ENCODE assay signal across 14 mouse cellular contexts in genomic region chr8:110760280-110760940, GRCm38 (mm10). TPM values are rescaled to one million over a fixed set of nuclear protein-coding genes. Genes with fewer than 3 reads are reported as not detected.
A peak's percentile ranks its signal among the peaks of the same experiment; 100 is the strongest.
DNase-seq lines count a peak whose midpoint lies in the region; ATAC-seq and TF ChIP-seq lines count a peak whose summit lies in the region.
"Had no signal": no experiment of that assay in that cellular context is flagged by ENCODE, and none has a peak within 500 bp of the region (broad histone marks: within the 10 kb centered on the region; RNA-seq: fewer than 3 reads in every experiment).

No protein-coding gene starts in this region.

- no peaks in the 10 kb centered on the region for H3K9me3 ChIP-seq in hindbrain, embryonic 14.5 days (ENCODE audit: control insufficient read depth, low read length)
- no peaks in the 10 kb centered on the region for H3K9me3 ChIP-seq in hindbrain, embryonic 10.5 days
- H3K9me3 ChIP-seq in lung, embryonic 16.5 days (ENCODE audit: control insufficient read depth, low read length), result no peaks in the 10 kb centered on the region
- no peaks in the 10 kb centered on the region for H3K9me3 ChIP-seq in intestine, embryonic 16.5 days (ENCODE audit: control insufficient read depth, low read length)
- H3K9me3 ChIP-seq in stomach, postnatal 0 days (ENCODE audit: control insufficient read depth, low read length), result no peaks in the 10 kb centered on the region
- H3K9me3 ChIP-seq: midbrain, embryonic 12.5 days had no signal

- H3K9ac ChIP-seq in hindbrain, embryonic 14.5 days, result no peak overlapping the region
- no peak overlapping the region for H3K9ac ChIP-seq in lung, embryonic 16.5 days (ENCODE audit: low read length)
- no peak overlapping the region for H3K9ac ChIP-seq in intestine, embryonic 16.5 days (ENCODE audit: low read depth, low read length)
- H3K9ac ChIP-seq in stomach, postnatal 0 days (ENCODE audit: low read length), result no peak overlapping the region
- H3K9ac ChIP-seq: liver, postnatal 0 days; midbrain, embryonic 12.5 days had no signal

- no peak for TF ChIP-seq CTCF in lung, adult 2 months (IDR thresholded peaks at IDR 0.05; ENCODE audit: insufficient read depth, low read length)
- no peak for TF ChIP-seq CTCF in stomach, postnatal 0 days (IDR thresholded peaks at IDR 0.05; ENCODE audit: low read depth)

- DNase-seq in hindbrain, embryonic 14.5 days (ENCODE audit: low spot score), result no peak
- no peak for DNase-seq in hindbrain, embryonic 10.5 days (ENCODE audit: low spot score)
- no peak for DNase-seq in lung, adult 2 months
- no peak for DNase-seq in stomach, postnatal 0 days (ENCODE audit: low spot score)
- no peak for DNase-seq in testis, postnatal 14 days (ENCODE audit: low spot score)
- DNase-seq: cerebellum, adult 2 months; embryo, embryonic 11 days; liver, postnatal 0 days; right cerebral cortex, postnatal 14 days had no signal

- H3K27ac ChIP-seq in hindbrain, embryonic 14.5 days, result peak overlapping the region; percentile 10; the same call in 1 of the 2 replicates
- H3K27ac ChIP-seq in hindbrain, embryonic 10.5 days, result no peak overlapping the region
- peak overlapping the region; percentile 47 for H3K27ac ChIP-seq in lung, embryonic 16.5 days (ENCODE audit: low read length)
- H3K27ac ChIP-seq in intestine, embryonic 16.5 days (ENCODE audit: low read length), result peak overlapping the region; percentile 31; the same call in 1 of the 2 replicates
- H3K27ac ChIP-seq in stomach, postnatal 0 days (replicated peaks), result no peak overlapping the region; the same call in 1 of the 2 replicates
- H3K27ac ChIP-seq: midbrain, embryonic 12.5 days had no signal

- TF ChIP-seq POLR2A in lung, adult 2 months (IDR thresholded peaks at IDR 0.05; ENCODE audit: borderline replicate concordance, extremely low read depth, low read depth, low read length), result no peak

- H3K4me2 ChIP-seq in hindbrain, embryonic 14.5 days (replicated peaks), result no peak overlapping the region
- no peak overlapping the region for H3K4me2 ChIP-seq in lung, embryonic 16.5 days (ENCODE audit: low read depth, low read length)
- no peak overlapping the region for H3K4me2 ChIP-seq in intestine, embryonic 16.5 days (ENCODE audit: low read depth, low read length)
- H3K4me2 ChIP-seq in stomach, postnatal 0 days (replicated peaks; ENCODE audit: low read depth), result no peak overlapping the region
- H3K4me2 ChIP-seq: midbrain, embryonic 12.5 days had no signal

- TF ChIP-seq EP300 in stomach, postnatal 0 days (optimal IDR thresholded peaks at IDR 0.05), result no peak

- no peak for ATAC-seq in hindbrain, embryonic 14.5 days (ENCODE audit: low FRiP score)
- peak; percentile 21; the same call in 1 of the 2 replicates for ATAC-seq in lung, embryonic 16.5 days (ENCODE audit: low read depth)
- ATAC-seq in intestine, embryonic 16.5 days, result no peak
- peak; percentile 17; the same call in 1 of the 2 replicates for ATAC-seq in stomach, postnatal 0 days (ENCODE audit: low FRiP score, low TSS enrichment)
- ATAC-seq: liver, postnatal 0 days had no signal

- H3K27me3 ChIP-seq in hindbrain, embryonic 14.5 days (ENCODE audit: control insufficient read depth, insufficient read depth, low read length), result no peaks in the 10 kb centered on the region
- no peaks in the 10 kb centered on the region for H3K27me3 ChIP-seq in hindbrain, embryonic 10.5 days (ENCODE audit: insufficient read depth, poor library complexity, severe bottlenecking)
- no peaks in the 10 kb centered on the region for H3K27me3 ChIP-seq in lung, embryonic 16.5 days (ENCODE audit: control insufficient read depth, insufficient read depth, low read depth, low read length)
- no peaks in the 10 kb centered on the region for H3K27me3 ChIP-seq in intestine, embryonic 16.5 days (replicated peaks; ENCODE audit: control insufficient read depth, insufficient read depth, low read length)
- no peaks in the 10 kb centered on the region for H3K27me3 ChIP-seq in stomach, postnatal 0 days (ENCODE audit: control insufficient read depth, insufficient read depth, low read length)
- H3K27me3 ChIP-seq: CH12.LX; midbrain, embryonic 12.5 days had no signal

- no peaks in the 10 kb centered on the region for H3K4me1 ChIP-seq in hindbrain, embryonic 14.5 days (replicated peaks; ENCODE audit: control insufficient read depth, insufficient read depth, low read length)
- H3K4me1 ChIP-seq in hindbrain, embryonic 10.5 days (replicated peaks), result 0 out of 2 replicates have a peak, but pooled peaks cover 5% of the 10 kb centered on the region
- peaks cover 16% of the 10 kb centered on the region for H3K4me1 ChIP-seq in lung, embryonic 16.5 days (replicated peaks; ENCODE audit: control insufficient read depth, insufficient read depth, low read length)
- peaks cover 12% of the 10 kb centered on the region for H3K4me1 ChIP-seq in lung, adult 2 months (ENCODE audit: control insufficient read depth, insufficient read depth, low read length)
- peaks cover 10% of the 10 kb centered on the region for H3K4me1 ChIP-seq in intestine, embryonic 16.5 days (ENCODE audit: control insufficient read depth, insufficient read depth, low read length)
- no peaks in the 10 kb centered on the region; the same call in 1 of the 2 replicates for H3K4me1 ChIP-seq in stomach, postnatal 0 days (replicated peaks; ENCODE audit: control insufficient read depth, insufficient read depth)
- H3K4me1 ChIP-seq: midbrain, embryonic 12.5 days had no signal

- H3K4me3 ChIP-seq in hindbrain, embryonic 14.5 days (replicated peaks; ENCODE audit: low read length), result no peak overlapping the region
- H3K4me3 ChIP-seq in hindbrain, embryonic 10.5 days, result no peak overlapping the region
- H3K4me3 ChIP-seq in lung, embryonic 16.5 days (ENCODE audit: low read length), result no peak overlapping the region
- H3K4me3 ChIP-seq in lung, adult 2 months (replicated peaks; ENCODE audit: extremely low read depth, low read depth, low read length), result no peak overlapping the region
- no peak overlapping the region for H3K4me3 ChIP-seq in intestine, embryonic 16.5 days (ENCODE audit: low read length)
- no peak overlapping the region for H3K4me3 ChIP-seq in stomach, postnatal 0 days (ENCODE audit: low read depth, low read length)
- H3K4me3 ChIP-seq: midbrain, embryonic 12.5 days had no signal

- WGBS in hindbrain, embryonic 14.5 days, result 74% methylated on average over 7 of the region's 7 CpGs
- WGBS in hindbrain, embryonic 10.5 days, result 74% methylated on average over 7 of the region's 7 CpGs
- WGBS in lung, embryonic 16.5 days, result 50% methylated on average over 7 of the region's 7 CpGs
- 49% methylated on average over 7 of the region's 7 CpGs for WGBS in lung, adult 2 months
- 53% methylated on average over 7 of the region's 7 CpGs for WGBS in intestine, embryonic 16.5 days
- WGBS in stomach, postnatal 0 days, result 54% methylated on average over 7 of the region's 7 CpGs

- no peaks in the 10 kb centered on the region for H3K36me3 ChIP-seq in hindbrain, embryonic 14.5 days (replicated peaks; ENCODE audit: control insufficient read depth, insufficient read depth)
- H3K36me3 ChIP-seq in hindbrain, embryonic 10.5 days, result no peaks in the 10 kb centered on the region
- no peaks in the 10 kb centered on the region for H3K36me3 ChIP-seq in lung, embryonic 16.5 days (ENCODE audit: control insufficient read depth, insufficient read depth, low read length)
- no peaks in the 10 kb centered on the region for H3K36me3 ChIP-seq in intestine, embryonic 16.5 days (ENCODE audit: control insufficient read depth, insufficient read depth, low read length)
- H3K36me3 ChIP-seq in stomach, postnatal 0 days (ENCODE audit: control insufficient read depth, insufficient read depth, low read length), result no peaks in the 10 kb centered on the region
- H3K36me3 ChIP-seq: midbrain, embryonic 12.5 days had no signal

RNA-seq across cellular contexts. Expression of gene Mtss1l, which starts 39.1 kb away (rescaled TPM):
- 32.9 and 36.3 TPM in 2 replicates for polyA plus RNA-seq in hindbrain, embryonic 14.5 days (2014; fragmentation: Nextera tagmentation; extraction: Ambion mirVana)
- polyA plus RNA-seq in hindbrain, embryonic 10.5 days (2016; fragmentation: Nextera tagmentation; extraction: Ambion mirVana), result 6.4 and 6.9 TPM in 2 replicates
- 13.2 and 15.5 TPM in 2 replicates for polyA plus RNA-seq in lung, embryonic 16.5 days (2015; fragmentation: Nextera tagmentation; extraction: Ambion mirVana)
- polyA plus RNA-seq in lung, adult 2 months (2012; rRNA removed), result 120 and 125 TPM in 2 replicates
- 3.3 and 4.0 TPM in 2 replicates for polyA plus RNA-seq in intestine, embryonic 16.5 days (2015; fragmentation: Nextera tagmentation; extraction: Ambion mirVana)
- polyA plus RNA-seq in stomach, postnatal 0 days (2015; fragmentation: Nextera tagmentation; extraction: Ambion mirVana), result 5.7 and 7.5 TPM in 2 replicates

RNA-seq across cellular contexts. Expression of gene Il34, which starts 45.3 kb away (rescaled TPM):
- 5.4 and 6.1 TPM in 2 replicates for polyA plus RNA-seq in hindbrain, embryonic 14.5 days (2014; fragmentation: Nextera tagmentation; extraction: Ambion mirVana)
- 0.37 TPM in 1 of 2 replicates, not detected in the other for polyA plus RNA-seq in hindbrain, embryonic 10.5 days (2016; fragmentation: Nextera tagmentation; extraction: Ambion mirVana)
- polyA plus RNA-seq in lung, embryonic 16.5 days (2015; fragmentation: Nextera tagmentation; extraction: Ambion mirVana), result 4.9 and 6.5 TPM in 2 replicates
- 35.4 and 40.4 TPM in 2 replicates for polyA plus RNA-seq in lung, adult 2 months (2012; rRNA removed)
- 2.0 and 2.4 TPM in 2 replicates for polyA plus RNA-seq in intestine, embryonic 16.5 days (2015; fragmentation: Nextera tagmentation; extraction: Ambion mirVana)
- polyA plus RNA-seq in stomach, postnatal 0 days (2015; fragmentation: Nextera tagmentation; extraction: Ambion mirVana), result 5.0 and 6.4 TPM in 2 replicates
- polyA plus RNA-seq: limb, embryonic 11.5 days had no signal

Comparison
In these comparisons a context has a peak if more than half of its experiments do, and no peak if none do; other contexts are left out.
1. H3K27ac ChIP-seq: peak in hindbrain, embryonic 14.5 days (single experiment), lung, embryonic 16.5 days (single experiment) and intestine, embryonic 16.5 days (single experiment); none in hindbrain, embryonic 10.5 days (single experiment) and stomach, postnatal 0 days (single experiment).
2. ATAC-seq: peak in lung, embryonic 16.5 days (single experiment) and stomach, postnatal 0 days (single experiment); none in hindbrain, embryonic 14.5 days (single experiment) and intestine, embryonic 16.5 days (single experiment).